Mouse (Mus musculus): Measurements from ENCODE around the gene Slc35f4.

Gene Slc35f4

DNA sequence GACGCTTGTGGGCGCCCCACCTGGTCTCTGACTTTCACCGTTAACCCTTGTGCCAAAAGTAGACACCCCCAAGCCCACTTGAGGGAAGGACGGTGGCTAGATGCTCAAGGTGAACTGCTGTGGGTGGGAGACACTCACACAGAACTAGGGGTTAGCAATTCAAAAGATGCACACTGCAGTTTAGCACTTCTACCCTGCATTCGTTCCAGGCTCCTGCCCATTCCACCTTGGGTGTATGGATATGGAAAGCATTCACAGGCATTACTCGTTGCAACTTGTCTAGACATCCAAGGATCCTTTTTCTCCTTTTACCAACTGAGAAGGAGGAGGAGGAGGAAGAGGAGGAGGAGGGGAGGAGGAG is at the start of gene Slc35f4:
Gene Slc35f4 (minus strand): TSS at position 116 of the 361 bp plus-strand sequence.
- DNase-seq, result no peak

DNA sequence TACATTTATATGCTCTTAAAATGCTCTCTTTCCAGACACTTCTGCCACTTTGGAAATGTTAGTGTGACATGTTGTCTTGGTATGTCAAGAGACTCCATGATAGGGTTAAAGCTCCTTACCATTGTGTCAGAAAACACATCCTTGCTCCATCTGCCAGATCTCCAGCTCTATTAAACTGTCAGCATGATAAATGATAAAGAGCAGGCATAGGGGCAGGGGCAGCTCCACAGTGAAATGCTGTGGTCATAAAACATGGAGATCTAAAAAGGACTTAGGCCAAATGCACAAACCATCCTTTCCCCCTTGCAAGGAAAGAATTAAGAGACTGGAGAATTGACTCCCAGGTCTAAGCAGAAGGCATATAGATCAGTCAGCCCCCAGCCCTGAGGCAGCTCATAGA is 42.5 kb upstream of the Slc35f4 start:
- no peak for DNase-seq

GRCm38 (mm10) chr14:49560706-49561105 is 34.9 kb upstream of the Slc35f4 start:
- DNase-seq, result no peak

DNA sequence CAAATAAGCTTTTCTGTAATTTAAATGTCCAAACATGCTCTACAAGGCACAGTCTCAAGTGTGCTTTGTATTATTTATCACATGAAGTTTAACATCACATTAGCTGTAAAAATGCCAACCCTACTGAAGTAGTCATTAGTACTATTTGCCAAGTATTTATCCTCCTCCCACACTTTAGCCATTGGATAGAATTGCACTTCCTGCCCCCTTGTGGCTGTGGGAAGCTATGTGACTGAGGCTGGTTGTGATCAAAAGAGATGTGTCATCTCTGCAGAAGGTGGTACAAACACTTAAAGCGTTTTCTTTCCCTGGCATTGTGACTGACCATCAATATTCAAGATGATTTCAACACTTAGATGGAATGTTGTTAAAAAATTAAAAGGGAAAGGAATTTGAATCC is 14.3 kb upstream of the Slc35f4 start:
- peak; percentile 29 for DNase-seq

DNA sequence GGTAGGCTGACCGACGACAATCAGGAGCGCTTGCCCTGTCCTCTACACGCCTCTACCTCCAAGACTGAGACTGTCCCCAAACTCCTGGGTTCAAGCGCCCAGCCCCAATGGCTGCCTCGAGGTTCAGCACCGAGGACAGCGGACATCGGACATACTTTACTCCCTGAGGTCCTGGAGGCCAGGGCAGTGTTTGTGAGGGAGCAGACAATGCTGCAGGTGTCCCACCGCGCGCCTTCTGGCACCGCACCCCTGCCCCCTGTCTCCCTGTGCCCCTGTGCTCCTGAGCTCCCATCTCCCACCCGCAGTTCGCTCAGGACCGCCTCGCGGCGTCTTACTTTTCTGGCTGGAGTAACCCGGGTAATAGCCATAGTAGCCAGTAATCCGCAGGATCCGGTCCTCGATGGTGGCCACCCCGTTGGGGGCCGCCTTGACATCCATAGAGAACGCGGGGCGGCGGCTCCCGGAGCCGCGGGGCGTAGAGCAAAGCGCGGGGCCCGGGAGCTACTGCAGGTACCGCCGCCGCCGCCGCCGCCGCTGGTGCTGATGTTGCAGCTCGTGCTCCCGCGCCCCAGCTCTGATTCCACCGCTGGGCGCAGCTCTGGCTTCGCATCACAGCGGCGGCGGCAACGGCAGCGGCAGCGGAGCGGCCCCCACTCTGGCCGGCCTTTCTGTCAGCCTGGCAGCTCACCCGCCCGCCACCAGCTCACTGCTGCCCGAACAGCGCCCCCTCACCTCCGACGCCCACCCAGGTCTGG is 493 bp downstream of the Slc35f4 start:
- DNase-seq, result peak; percentile 59

GRCm38 (mm10) chr14:49524665-49525064 is 1.2 kb downstream of the Slc35f4 start:
- DNase-seq, result no peak

DNA sequence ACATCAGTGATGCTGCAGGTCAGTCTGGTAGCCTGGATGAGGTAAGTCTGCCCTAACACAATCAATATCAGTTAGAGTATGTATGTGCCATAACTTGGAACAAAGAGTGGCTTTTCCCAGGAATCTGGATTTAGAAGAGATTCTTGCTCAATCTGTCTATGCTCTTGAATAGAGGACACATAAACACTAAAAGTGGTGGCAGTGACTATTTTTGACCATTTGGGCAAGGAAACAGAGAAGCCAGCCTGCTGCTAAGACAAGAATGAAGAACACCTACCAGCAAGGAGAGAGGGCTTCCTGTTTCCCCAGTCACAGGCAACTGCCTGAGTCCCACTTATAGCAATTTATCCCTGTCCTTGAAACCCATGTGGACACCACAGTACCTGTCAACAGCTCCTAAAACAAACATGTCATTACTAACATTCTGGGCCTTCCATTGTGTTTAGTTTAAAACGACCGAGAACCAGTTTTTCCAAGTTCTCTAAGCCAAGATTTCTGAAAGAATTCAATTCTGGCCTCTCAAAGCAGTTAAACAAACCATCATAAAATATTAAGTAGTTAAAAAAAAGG is 10.7 kb downstream of the Slc35f4 start:
- no peak for DNase-seq

- no peak for DNase-seq
Measured at GRCm38 (mm10) chr14:49514137-49514536, 11.7 kb downstream of the Slc35f4 start.

GRCm38 (mm10) chr14:49495192-49495591 is 30.7 kb downstream of the Slc35f4 start:
- no peak for DNase-seq

- DNase-seq, result no peak
Measured at GRCm38 (mm10) chr14:49493793-49494192, 32.1 kb downstream of the Slc35f4 start.

- no peak for DNase-seq
Measured at GRCm38 (mm10) chr14:49492506-49492905, 33.3 kb downstream of the Slc35f4 start.

DNA sequence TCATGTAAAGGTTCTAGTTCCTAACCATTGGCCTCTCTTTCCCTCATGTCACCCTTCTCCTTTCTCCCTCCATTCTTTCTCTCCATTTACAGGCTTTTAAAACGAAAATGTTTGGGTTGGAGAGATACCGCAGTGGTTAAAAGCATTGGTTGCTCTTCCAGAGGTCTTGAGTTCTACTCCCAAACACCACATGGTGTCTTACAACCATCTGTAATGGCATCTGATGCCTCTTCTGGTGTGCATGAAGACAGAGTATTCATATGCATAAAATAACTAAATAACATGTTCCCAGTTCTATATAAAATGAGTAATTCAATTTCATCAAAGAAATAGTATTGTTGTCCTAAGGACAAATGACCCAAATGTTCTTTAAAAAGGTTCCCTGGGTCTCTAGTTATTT is 49.2 kb downstream of the Slc35f4 start:
- DNase-seq, result no peak

DNA sequence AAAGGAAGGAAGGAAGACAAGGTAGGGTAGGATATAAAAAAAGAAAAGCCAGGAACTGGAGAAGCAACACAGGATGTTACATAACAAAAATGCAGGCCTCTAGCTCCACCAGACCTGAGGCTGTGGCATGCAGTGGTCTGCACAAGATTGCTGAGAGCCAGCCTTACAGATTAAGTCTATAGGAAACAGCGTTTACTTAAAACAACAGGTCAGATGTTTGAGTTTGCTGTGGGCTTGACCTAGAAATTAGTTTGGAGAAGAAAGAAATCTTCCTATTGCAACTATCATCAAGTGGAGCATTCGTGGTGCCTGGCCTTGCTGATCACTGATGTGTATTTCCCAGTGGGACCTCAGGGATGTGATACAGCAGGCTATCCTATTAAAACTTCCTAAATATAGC is 64.1 kb downstream of the Slc35f4 start:
- DNase-seq, result no peak

GRCm38 (mm10) chr14:49460799-49461198 is 65.0 kb downstream of the Slc35f4 start:
- no peak for DNase-seq

- no peak for DNase-seq
Measured at GRCm38 (mm10) chr14:49454283-49454914, 71.4 kb downstream of the Slc35f4 start.

GRCm38 (mm10) chr14:49453782-49454181 is 72.1 kb downstream of the Slc35f4 start:
- DNase-seq, result no peak

DNA sequence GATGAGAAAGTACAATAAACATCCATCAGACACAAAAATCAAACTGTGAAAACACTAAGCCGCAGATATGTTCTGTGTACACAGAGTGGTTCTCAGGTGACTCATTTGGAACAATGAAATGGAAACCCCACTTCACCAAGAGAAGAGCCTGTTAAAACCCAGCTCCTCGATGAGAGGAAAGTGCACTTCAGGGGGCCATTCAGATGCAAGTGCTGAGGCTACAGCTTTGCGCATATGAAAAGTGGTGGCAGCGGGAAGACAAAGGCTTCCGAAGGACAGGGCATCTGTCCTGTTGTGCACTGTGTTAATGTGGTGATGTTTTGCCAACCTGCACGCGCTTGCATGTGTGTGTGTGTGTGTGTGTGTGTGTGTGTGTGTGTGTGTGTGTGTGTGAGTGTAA is 78.2 kb downstream of the Slc35f4 start:
- DNase-seq, result peak; percentile 26

- no peak for DNase-seq
Measured at GRCm38 (mm10) chr14:49446461-49446860, 79.4 kb downstream of the Slc35f4 start.

- DNase-seq, result no peak
Measured at GRCm38 (mm10) chr14:49436811-49437210, 89.0 kb downstream of the Slc35f4 start.

- no peak for DNase-seq
Measured at GRCm38 (mm10) chr14:49431821-49432220, 94.0 kb downstream of the Slc35f4 start.

- DNase-seq, result no peak
Measured at GRCm38 (mm10) chr14:49392482-49392881, 133.4 kb downstream of the Slc35f4 start.

DNA sequence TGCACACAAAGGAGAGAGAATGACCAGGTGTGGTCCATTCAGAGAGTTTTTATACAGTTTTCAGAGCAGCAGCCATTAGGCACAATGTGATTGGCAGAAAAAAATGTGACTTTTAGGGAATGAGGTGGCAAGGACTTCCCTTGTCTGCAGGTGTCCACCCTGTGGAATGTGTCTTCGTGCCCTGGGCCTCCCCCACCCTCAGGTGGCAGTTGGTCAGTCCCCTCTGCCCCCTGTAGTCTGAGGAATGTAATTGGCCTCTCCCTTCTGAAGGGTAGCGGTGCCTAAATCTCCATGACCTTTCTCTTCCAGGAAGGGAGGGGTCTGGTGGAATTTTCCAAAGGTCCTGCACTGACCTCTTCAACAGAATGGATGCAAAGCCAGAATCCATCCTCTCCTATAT is 163.7 kb downstream of the Slc35f4 start:
- no peak for DNase-seq

GRCm38 (mm10) chr14:49355561-49355960 is 170.3 kb downstream of the Slc35f4 start:
- DNase-seq, result no peak

DNA sequence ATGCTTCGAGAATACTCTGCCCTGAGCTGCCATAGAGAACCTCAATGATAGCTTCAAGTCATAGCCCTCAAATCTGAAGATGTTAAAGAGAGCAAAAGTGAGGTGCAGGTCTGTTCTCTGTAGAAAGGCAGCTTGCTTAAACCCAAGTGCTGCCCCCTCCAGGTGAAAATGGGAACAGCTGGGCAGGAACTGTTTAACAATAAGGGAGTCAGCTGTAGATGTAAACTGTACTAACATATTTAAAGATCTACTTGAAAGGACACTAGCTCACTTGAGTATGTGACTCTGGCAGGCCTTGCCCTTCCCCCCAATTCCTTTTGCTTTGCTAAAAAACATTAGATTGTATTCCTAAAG is 177.0 kb downstream of the Slc35f4 start:
- DNase-seq, result peak; percentile 54
